Mouse (Mus musculus) brain, embryonic 14.5 days (tissue): Measurements from ENCODE around the gene Sipa1l1. TPM values are rescaled to one million over a fixed set of nuclear protein-coding genes. Genes with fewer than 3 reads are reported as not detected.
A peak's percentile ranks its signal among the peaks of the same experiment; 100 is the strongest.
"Not testable (repeated sequence)": the region's sequence is repeated elsewhere in the genome, so short reads cannot be mapped to it uniquely, and the experiment has no call there.

ENCODE experiments used
- DNase-seq: peaks from one replicate; pipeline ENCODE4 v3.0.0-alpha.2; 2011; ENCODE audit warnings: low read depth
- CTCF ChIP-seq: fragments of 200-500 bp; IDR thresholded peaks from 2 replicates; pipeline ENCODE4 v1.5.1; 2012; ENCODE audit warnings: inconsistent platforms, mild to moderate bottlenecking, moderate library complexity, borderline replicate concordance; ENCODE audit not compliant: insufficient read depth, insufficient read length; ENCODE audit errors: extremely low read depth
- POLR2A ChIP-seq: fragments of 200-500 bp; IDR thresholded peaks from 2 replicates; pipeline ENCODE4 v1.6.1; 2012; ENCODE audit warnings: mild to moderate bottlenecking, inconsistent platforms, borderline replicate concordance; ENCODE audit not compliant: poor library complexity, insufficient read depth, insufficient read length, severe bottlenecking; ENCODE audit errors: extremely low read depth
- polyA plus RNA-seq: library from polyadenylated mRNA; depleted of rRNA; stranded (reverse); fragments of >200 nt; gene quantifications from 2 replicates; pipeline ENCODE4 v1.2.3, GENCODE M21; 2012

Sipa1l1 gene
- polyA plus RNA-seq, 1 experiment = 24.1 TPM

- TF ChIP-seq POLR2A = no peak
- peak; percentile 19; the same call in 1 of the 2 replicates for TF ChIP-seq CTCF
- DNase-seq = peak; percentile 58
Measured at GRCm38 (mm10) chr12:82467641-82468040, 298.5 kb downstream of the Sipa1l1 start.

DNA sequence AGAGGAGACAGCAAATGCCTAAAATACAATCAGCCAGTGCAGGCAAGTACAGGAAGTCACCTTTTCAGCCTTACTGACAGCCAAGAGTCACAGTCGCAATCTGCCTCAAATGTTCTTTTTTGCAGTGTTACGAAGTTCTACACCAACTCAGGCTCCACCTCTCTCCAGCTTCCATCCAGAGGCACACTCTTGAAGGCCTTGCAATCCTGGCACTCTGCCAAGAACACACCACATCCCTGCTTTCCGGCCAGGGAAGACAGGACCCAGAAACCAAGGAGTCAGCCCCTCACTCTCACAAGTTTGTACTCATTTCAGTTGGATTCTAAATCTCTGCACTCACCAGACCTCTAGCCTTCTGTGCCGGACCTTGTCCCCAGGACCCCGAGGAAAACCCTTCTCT is 299.3 kb downstream of the Sipa1l1 start:
- TF ChIP-seq POLR2A = no peak
- DNase-seq = peak; percentile 42

- peak; percentile 96 for DNase-seq
- TF ChIP-seq CTCF (peak; percentile 99), POLR2A (no peak)
Measured at GRCm38 (mm10) chr12:82469706-82470361, 300.7 kb downstream of the Sipa1l1 start.

- peak; percentile 97 for DNase-seq
- TF ChIP-seq POLR2A (no peak), CTCF (no peak)
Measured at GRCm38 (mm10) chr12:82470362-82470936, 301.3 kb downstream of the Sipa1l1 start.

DNA sequence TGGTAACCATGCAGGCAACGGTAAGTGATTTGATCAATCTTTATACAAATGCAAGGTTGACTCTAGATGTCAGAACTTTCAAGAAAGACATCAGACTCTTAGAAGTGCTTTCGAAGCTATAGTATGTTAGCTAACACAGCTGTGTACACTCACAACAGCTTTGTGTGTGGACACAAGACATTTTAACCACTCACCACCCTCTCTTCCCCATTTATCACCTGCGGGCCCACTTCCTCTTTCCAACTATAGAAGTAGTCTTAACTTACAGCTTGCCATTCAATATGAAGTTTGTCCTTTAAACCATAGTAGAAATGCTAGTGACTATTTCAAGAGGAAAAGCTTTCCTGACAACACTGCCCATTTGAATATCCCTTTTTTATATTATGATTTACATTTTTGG is 303.7 kb downstream of the Sipa1l1 start:
- no peak for DNase-seq

DNA sequence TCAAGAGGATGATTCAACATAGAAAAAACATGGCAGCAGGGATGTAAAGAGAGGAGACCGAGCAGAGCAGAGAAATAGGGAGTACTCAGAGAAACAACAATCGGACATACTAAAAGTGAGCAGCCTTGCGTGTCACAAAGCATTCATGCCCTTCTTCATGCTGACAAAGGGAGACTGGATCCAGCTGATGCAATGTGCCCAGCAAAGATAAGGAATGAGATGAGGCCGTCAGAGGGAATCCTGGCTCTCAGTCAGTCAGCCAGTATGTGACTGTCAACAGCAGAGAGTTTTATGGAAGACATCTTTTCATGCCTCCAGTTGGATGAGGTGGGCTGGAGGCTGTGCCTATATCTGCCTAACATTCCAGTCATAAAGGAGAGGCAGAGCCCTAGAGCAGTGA is 304.1 kb downstream of the Sipa1l1 start:
- no peak for TF ChIP-seq POLR2A
- no peak for DNase-seq

More for the DNA sequence above, 303.7 kb downstream of the Sipa1l1 start:
- TF ChIP-seq POLR2A = no peak
- no peak for TF ChIP-seq CTCF

DNA sequence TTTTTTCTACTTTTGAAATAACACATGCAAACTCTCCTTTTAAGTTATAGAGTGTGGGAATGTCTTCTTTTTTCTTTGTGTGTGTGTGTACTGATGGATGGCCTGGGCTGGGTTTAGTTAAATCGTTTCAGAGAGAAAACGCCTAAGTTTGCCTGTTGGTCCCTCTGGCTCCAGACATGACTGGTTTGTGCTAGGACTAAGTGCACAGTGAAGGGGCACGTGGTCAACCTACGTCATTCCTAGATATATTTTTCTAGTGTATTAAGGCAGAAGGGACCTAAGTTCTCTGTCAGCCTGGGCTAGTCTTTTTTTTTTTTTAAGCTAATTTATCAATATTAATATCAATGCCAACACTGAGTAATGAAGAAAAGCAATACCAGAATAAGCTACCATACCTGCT is 305.3 kb downstream of the Sipa1l1 start:
- no peak for TF ChIP-seq POLR2A
- TF ChIP-seq CTCF = no peak
- no peak for DNase-seq

DNA sequence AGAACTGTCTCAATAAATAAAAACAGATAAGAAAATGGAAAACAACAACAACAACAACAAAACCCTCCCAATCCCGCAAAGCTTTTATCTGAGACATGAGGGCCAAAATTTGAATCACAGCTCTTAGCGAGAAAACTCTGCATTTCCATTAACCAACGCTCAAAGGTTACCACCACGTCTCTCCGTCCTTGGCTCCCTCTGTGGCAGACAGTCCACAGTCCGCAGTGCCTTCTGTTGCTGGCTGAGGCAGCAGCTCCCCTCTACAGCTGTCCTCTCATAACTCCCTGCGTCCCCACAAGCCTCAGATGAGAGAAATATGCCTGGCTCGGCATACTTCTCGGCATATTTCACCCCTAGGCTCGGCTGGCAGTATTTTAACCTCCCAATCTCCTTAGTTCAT is 306.9 kb downstream of the Sipa1l1 start:
- TF ChIP-seq CTCF = no peak
- no peak for TF ChIP-seq POLR2A
- DNase-seq = no peak

DNA sequence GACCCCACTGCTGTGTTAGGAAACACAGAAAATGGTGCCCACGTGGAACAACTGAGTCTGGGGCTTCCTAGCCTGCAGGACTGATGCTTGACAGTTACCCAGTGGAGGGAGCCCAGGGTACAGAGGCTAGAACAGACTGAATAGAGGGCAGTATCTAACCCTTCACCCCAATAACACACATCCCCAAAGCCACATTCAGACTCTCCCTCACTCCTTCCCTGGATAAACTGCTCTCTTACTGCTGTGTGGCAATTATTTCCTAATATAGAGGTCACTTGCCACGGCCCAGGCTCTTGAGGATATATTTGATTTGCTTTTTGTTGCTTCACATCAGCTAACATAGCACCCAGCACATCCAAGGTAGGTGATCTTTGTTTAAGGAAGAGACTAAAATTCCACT is 307.5 kb downstream of the Sipa1l1 start:
- TF ChIP-seq CTCF (no peak), POLR2A (no peak)
- DNase-seq = no peak

- DNase-seq = peak; percentile 38
- TF ChIP-seq POLR2A (no peak), CTCF (no peak)
Measured at GRCm38 (mm10) chr12:82477826-82478225, 308.7 kb downstream of the Sipa1l1 start.

DNA sequence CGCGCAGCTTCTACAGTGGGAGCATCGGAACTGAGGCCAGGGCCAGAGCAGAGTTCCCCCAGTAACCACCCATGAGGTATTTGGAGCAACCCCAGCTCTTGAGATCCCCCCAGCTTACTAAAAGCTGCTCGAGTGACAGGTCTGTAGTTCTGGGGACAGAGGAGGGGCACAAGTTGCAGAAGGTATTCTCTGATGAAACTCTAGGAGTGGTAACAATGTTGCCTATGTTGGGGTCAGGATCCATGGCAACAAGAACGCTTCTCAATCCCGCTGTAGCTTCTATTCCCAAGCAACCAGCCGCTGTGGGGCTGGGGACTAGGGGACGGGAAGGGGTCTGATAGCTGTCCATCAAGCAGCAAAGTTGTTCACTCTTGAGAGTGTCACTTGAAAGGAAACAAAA is 309.1 kb downstream of the Sipa1l1 start:
- TF ChIP-seq CTCF (no peak), POLR2A (no peak)
- DNase-seq = peak; percentile 39

DNA sequence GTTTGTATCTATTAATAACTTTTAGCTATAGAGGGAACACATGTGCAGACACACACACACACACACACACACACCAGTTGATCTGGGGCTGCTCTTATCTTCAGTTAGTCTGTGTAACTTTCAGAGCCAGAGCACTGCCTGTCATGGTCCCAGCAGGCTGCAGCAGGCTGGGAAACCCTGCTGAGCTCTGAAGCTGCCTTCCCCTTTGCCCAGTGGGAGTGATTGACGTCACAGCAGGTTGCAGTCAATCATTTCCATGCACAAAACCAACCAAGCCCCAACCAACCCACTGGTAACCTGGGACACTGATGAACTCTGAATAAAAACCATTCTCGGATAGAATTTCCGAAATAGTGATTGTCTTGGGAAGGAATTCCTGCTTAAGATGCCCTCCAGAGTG is 310.3 kb downstream of the Sipa1l1 start:
- peak; percentile 40 for DNase-seq
- TF ChIP-seq CTCF = no peak
- TF ChIP-seq POLR2A = no peak

GRCm38 (mm10) chr12:82480425-82480824 is 311.3 kb downstream of the Sipa1l1 start:
- not testable (repeated sequence) for DNase-seq
